ENCODE assay signal across 11 mouse cellular contexts in genomic region chr4:42945043-42945442, GRCm38 (mm10). TPM values are rescaled to one million over a fixed set of nuclear protein-coding genes. Genes with fewer than 3 reads are reported as not detected.
DNase-seq lines count a peak whose midpoint lies in the region; ATAC-seq lines count a peak whose summit lies in the region.
"Had no signal": no experiment of that assay in that cellular context is flagged by ENCODE, and none has a peak within 500 bp of the region (broad histone marks: within the 10 kb centered on the region; RNA-seq: fewer than 3 reads in every experiment).

No protein-coding gene starts in this region.

- WGBS in limb, embryonic 11.5 days, result 7% methylated on average over 6 of the region's 6 CpGs

- DNase-seq in heart, adult 11 months, result peak; percentile 86
- DNase-seq in heart, adult 8-10 months (ENCODE audit: low spot score), result no peak
- DNase-seq in left cerebral cortex, postnatal 10 days (ENCODE audit: extremely low spot score in 1 of 2, low spot score in 2 of 2), result peak; percentile 22 to 56
- DNase-seq in left cerebral cortex, postnatal 14 days (ENCODE audit: low spot score in 2 of 2), result no peak
- peak; percentile 71 for DNase-seq in NIH3T3 (ENCODE audit: low read depth)
- peak; percentile 68 for DNase-seq in limb, embryonic 11.5 days (ENCODE audit: low spot score)
- DNase-seq in frontal cortex, postnatal 10 days (ENCODE audit: low spot score in 2 of 2), result no peak
- no peak for DNase-seq in left cerebral cortex, adult 11 months (ENCODE audit: low spot score)
- DNase-seq: liver, embryonic 13.5 days; right cerebral cortex, postnatal 4 days had no signal

- no peaks in the 10 kb centered on the region for H3K27me3 ChIP-seq in limb, embryonic 11.5 days (ENCODE audit: control insufficient read depth, insufficient read depth, low read length)

- intact Hi-C loops in left cerebral cortex, postnatal 10 days (cut with DNase I), result no loop called here
- intact Hi-C loops in left cerebral cortex, postnatal 14 days (cut with DNase I), result loop anchor here (5.0 kb wide), 1 partner anchor 68 kb away; no protein-coding TSS in a partner anchor

- H3K36me3 ChIP-seq in limb, embryonic 11.5 days (ENCODE audit: control insufficient read depth, insufficient read depth, low read length), result no peaks in the 10 kb centered on the region
- H3K36me3 ChIP-seq: liver, embryonic 13.5 days had no signal

- H3K9me3 ChIP-seq in limb, embryonic 11.5 days (ENCODE audit: control insufficient read depth, low read length), result no peaks in the 10 kb centered on the region
- H3K9me3 ChIP-seq: liver, embryonic 13.5 days had no signal

- no peak overlapping the region for H3K9ac ChIP-seq in limb, embryonic 11.5 days (ENCODE audit: low read length)
- H3K9ac ChIP-seq: liver, embryonic 13.5 days had no signal

- H3K4me2 ChIP-seq in limb, embryonic 11.5 days (ENCODE audit: low read depth, severe bottlenecking), result no peak overlapping the region
- H3K4me2 ChIP-seq: liver, embryonic 13.5 days had no signal

- no peak for ATAC-seq in limb, embryonic 11.5 days (ENCODE audit: insufficient number of reproducible peaks, low FRiP score, low TSS enrichment, low read depth)

- H3K27ac ChIP-seq in limb, embryonic 11.5 days (replicated peaks; ENCODE audit: low read depth, low read length), result no peak overlapping the region
- H3K27ac ChIP-seq: liver, embryonic 13.5 days had no signal

- peaks cover 6% of the 10 kb centered on the region; the same call in 1 of the 2 replicates for H3K4me1 ChIP-seq in limb, embryonic 11.5 days (ENCODE audit: control insufficient read depth, insufficient read depth, low read length)

- H3K4me3 ChIP-seq in limb, embryonic 11.5 days (ENCODE audit: low read depth, low read length), result no peak overlapping the region
- H3K4me3 ChIP-seq: liver, embryonic 13.5 days had no signal

RNA-seq across cellular contexts. Expression of gene Dnajb5, which starts 4.6 kb away (rescaled TPM):
- total RNA-seq in heart, adult 8-10 months (2022), result 100 to 1,000 TPM in 2 of 4 experiments, 10 to 100 TPM in 2; 65.1 to 119 (median 88.0) TPM
- total RNA-seq in left cerebral cortex, postnatal 10 days (2021), result 100 to 1,000 TPM; 179 to 193 TPM
- 100 to 1,000 TPM; 225 to 284 TPM for total RNA-seq in left cerebral cortex, postnatal 14 days (2021)
- 7.3 and 7.6 TPM in 2 replicates for polyA plus RNA-seq in limb, embryonic 11.5 days (2014; fragmentation: Nextera tagmentation; extraction: Ambion mirVana)

RNA-seq across cellular contexts. Expression of gene 1700022I11Rik, which starts 24.4 kb away (rescaled TPM):
- not detected for total RNA-seq in heart, adult 8-10 months (2022)
- total RNA-seq in left cerebral cortex, postnatal 10 days (2021), result not detected
- total RNA-seq in left cerebral cortex, postnatal 14 days (2021), result not detected
- 0.45 and 0.56 TPM in 2 replicates for polyA plus RNA-seq in limb, embryonic 11.5 days (2014; fragmentation: Nextera tagmentation; extraction: Ambion mirVana)
- total RNA-seq: midbrain, postnatal 0 days had no signal

RNA-seq across cellular contexts. Expression of gene Phf24, which starts 28.6 kb away (rescaled TPM):
- 1 to 10 TPM; 4.3 to 9.8 (median 7.0) TPM for total RNA-seq in heart, adult 8-10 months (2022)
- total RNA-seq in left cerebral cortex, postnatal 10 days (2021), result 100 to 1,000 TPM; 283 to 300 TPM
- total RNA-seq in left cerebral cortex, postnatal 14 days (2021), result 100 to 1,000 TPM; 328 to 359 TPM
- 0.04 and 0.21 TPM in 2 replicates for polyA plus RNA-seq in limb, embryonic 11.5 days (2014; fragmentation: Nextera tagmentation; extraction: Ambion mirVana)

RNA-seq across cellular contexts. Expression of gene Vcp, which starts 55.3 kb away (rescaled TPM):
- total RNA-seq in heart, adult 8-10 months (2022), result 100 to 1,000 TPM; 255 to 280 (median 263) TPM
- total RNA-seq in left cerebral cortex, postnatal 10 days (2021), result 100 to 1,000 TPM; 270 to 280 TPM
- 100 to 1,000 TPM; 223 to 226 TPM for total RNA-seq in left cerebral cortex, postnatal 14 days (2021)
- polyA plus RNA-seq in limb, embryonic 11.5 days (2014; fragmentation: Nextera tagmentation; extraction: Ambion mirVana), result 654 and 670 TPM in 2 replicates

Comparison
In these comparisons a context has a peak if more than half of its experiments do, and no peak if none do; other contexts are left out.
1. DNase-seq: peak in heart, adult 11 months (single experiment), left cerebral cortex, postnatal 10 days (2 of 2), NIH3T3 (single experiment) and limb, embryonic 11.5 days (single experiment); none in heart, adult 8-10 months (single experiment), left cerebral cortex, postnatal 14 days (0 of 2), frontal cortex, postnatal 10 days (0 of 2) and left cerebral cortex, adult 11 months (single experiment).
2. RNA of gene Phf24, which starts 28.6 kb away (total RNA-seq): 328 to 359 TPM in left cerebral cortex, postnatal 14 days and 283 to 300 TPM in left cerebral cortex, postnatal 10 days; 4.3 to 9.8 TPM in heart, adult 8-10 months; every median in the first group is over 10 times any median in the second.